Mouse (Mus musculus) liver, postnatal 0 days (tissue): Measurements from ENCODE around the gene Tepp.

Experiments
- CTCF ChIP-seq: sonication (generic); IDR thresholded peaks from 2 replicates; pipeline ENCODE4 v1.5.1; 2016; ENCODE audit warnings: antibody characterized with exemption, low read depth
- EP300 ChIP-seq: IDR thresholded peaks from 2 replicates; pipeline ENCODE4 v1.6.1; 2016; ENCODE audit warnings: antibody characterized with exemption, low read depth, mild to moderate bottlenecking

DNA sequence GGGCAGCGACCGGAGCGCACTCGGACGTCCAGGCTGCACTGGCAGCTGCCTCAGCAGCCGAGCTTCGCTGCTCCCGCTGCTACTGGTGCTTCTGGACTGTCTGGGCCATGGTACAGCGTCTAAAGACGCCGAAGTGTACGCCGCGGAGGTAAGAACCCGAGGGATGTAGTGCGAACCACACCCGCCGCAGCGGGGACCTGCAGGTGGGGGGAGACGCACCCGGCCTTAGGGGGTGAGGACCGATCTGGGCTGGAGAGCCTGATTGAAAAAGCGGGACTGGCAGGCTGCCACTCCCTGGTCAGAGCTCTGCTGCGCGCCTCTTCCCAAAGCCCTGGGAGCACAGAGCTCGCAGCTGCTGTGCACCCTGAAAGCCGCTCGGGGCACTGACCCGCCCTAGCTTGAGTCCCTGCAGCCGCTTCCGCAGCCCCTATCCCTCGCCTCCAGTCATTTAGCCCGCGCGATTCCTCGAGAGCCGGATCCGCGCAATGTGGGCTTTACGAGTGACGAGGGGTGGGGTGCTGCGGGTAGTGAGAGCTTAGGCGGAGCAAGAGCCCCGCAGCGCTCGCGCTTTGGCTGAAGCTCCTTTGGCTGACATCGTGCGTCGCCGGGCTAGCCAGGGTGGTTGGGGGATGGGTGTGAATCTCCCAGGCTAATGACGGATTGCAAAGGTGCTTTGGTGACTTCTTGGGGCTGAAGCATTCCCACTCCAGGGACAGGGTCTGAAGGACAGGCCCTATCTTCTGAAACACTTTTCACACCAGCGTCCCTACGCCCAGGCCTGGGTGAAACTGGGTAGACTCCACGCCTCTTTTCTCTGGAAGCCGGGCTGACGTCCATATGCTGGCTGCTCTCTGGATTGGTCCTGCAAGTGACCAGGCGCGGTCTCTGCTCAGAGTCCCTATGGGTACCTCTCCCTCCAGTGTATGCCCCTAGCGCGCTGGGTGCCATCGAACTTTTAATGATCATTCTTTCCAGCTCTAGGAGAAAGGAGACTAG, 42.8 kb downstream of the Tepp start:
- TF ChIP-seq CTCF (no peak), EP300 (no peak)
